12 mouse cellular contexts compared by ENCODE assay signal in genomic region chr7:98418031-98418805, GRCm38 (mm10). TPM values are rescaled to one million over a fixed set of nuclear protein-coding genes. Genes with fewer than 3 reads are reported as not detected.
DNase-seq lines count a peak whose midpoint lies in the region; ATAC-seq and TF ChIP-seq lines count a peak whose summit lies in the region.
"Had no signal": no experiment of that assay in that cellular context is flagged by ENCODE, and none has a peak within 500 bp of the region (broad histone marks: within the 10 kb centered on the region; RNA-seq: fewer than 3 reads in every experiment).

No protein-coding gene starts in this region.

- peak; percentile 87 for DNase-seq in heart, adult 11 months
- DNase-seq in heart, adult 9 months (ENCODE audit: low spot score in 2 of 2) = no peak
- no peak for DNase-seq in liver
- peak; percentile 27 to 48 for DNase-seq in layer of hippocampus, adult 8-10 months (ENCODE audit: low spot score in 2 of 2)
- DNase-seq in skeletal muscle tissue, adult 2 months (ENCODE audit: low read depth, low spot score) = peak; percentile 57
- no peak for DNase-seq in hindbrain, postnatal 0 days (ENCODE audit: low spot score)
- no peak for DNase-seq in testis, postnatal 14 days (ENCODE audit: low spot score)
- DNase-seq: cerebellum, adult 8-10 months had no signal

- no peak overlapping the region for H3K27ac ChIP-seq in liver, embryonic 16.5 days (ENCODE audit: low read length)
- no peak overlapping the region for H3K27ac ChIP-seq in hindbrain, postnatal 0 days
- H3K27ac ChIP-seq: forebrain, embryonic 13.5 days had no signal

- no peaks in the 10 kb centered on the region; the same call in 1 of the 2 replicates for H3K4me1 ChIP-seq in liver, embryonic 16.5 days (ENCODE audit: control insufficient read depth, low read depth, low read length)
- 0 out of 2 replicates have a peak, but pooled peaks cover 5% of the 10 kb centered on the region for H3K4me1 ChIP-seq in hindbrain, postnatal 0 days (ENCODE audit: insufficient read depth, low read length)

- H3K9ac ChIP-seq in liver, embryonic 16.5 days (ENCODE audit: low read depth, low read length) = no peak overlapping the region
- H3K9ac ChIP-seq in hindbrain, postnatal 0 days (replicated peaks; ENCODE audit: low read length) = no peak overlapping the region
- H3K9ac ChIP-seq: forebrain, embryonic 13.5 days had no signal

- TF ChIP-seq CTCF in hindbrain, postnatal 0 days (IDR thresholded peaks at IDR 0.05; ENCODE audit: low read depth) = no peak

- no peaks in the 10 kb centered on the region for H3K36me3 ChIP-seq in liver, embryonic 16.5 days (ENCODE audit: control insufficient read depth, insufficient read depth)
- no peaks in the 10 kb centered on the region for H3K36me3 ChIP-seq in hindbrain, postnatal 0 days (ENCODE audit: insufficient read depth, low read length)

- no peak overlapping the region for H3K4me2 ChIP-seq in liver, embryonic 16.5 days (ENCODE audit: low read depth, low read length)
- H3K4me2 ChIP-seq in hindbrain, postnatal 0 days (ENCODE audit: low read depth, low read length) = no peak overlapping the region
- H3K4me2 ChIP-seq: forebrain, embryonic 13.5 days had no signal

- no peaks in the 10 kb centered on the region for H3K9me3 ChIP-seq in liver, embryonic 16.5 days (replicated peaks; ENCODE audit: control insufficient read depth, low read length)
- no peaks in the 10 kb centered on the region for H3K9me3 ChIP-seq in hindbrain, postnatal 0 days (ENCODE audit: low read length)
- H3K9me3 ChIP-seq: forebrain, embryonic 13.5 days had no signal

- no peaks in the 10 kb centered on the region for H3K27me3 ChIP-seq in liver, embryonic 16.5 days (ENCODE audit: control insufficient read depth, insufficient read depth, low read depth, low read length)
- H3K27me3 ChIP-seq in hindbrain, postnatal 0 days (ENCODE audit: insufficient read depth, low read length) = no peaks in the 10 kb centered on the region
- H3K27me3 ChIP-seq: forebrain, embryonic 13.5 days had no signal

- H3K4me3 ChIP-seq in liver, embryonic 16.5 days (ENCODE audit: low read depth, low read length) = no peak overlapping the region
- no peak overlapping the region for H3K4me3 ChIP-seq in hindbrain, postnatal 0 days (ENCODE audit: low read length)
- H3K4me3 ChIP-seq: forebrain, embryonic 13.5 days had no signal

- 63% methylated on average over 17 of the region's 17 CpGs for WGBS in liver, embryonic 16.5 days (ENCODE audit: insufficient replicate concordance)
- WGBS in hindbrain, postnatal 0 days = 61% methylated on average over 17 of the region's 17 CpGs

- ATAC-seq in liver, embryonic 16.5 days (ENCODE audit: low read depth) = peak; percentile 58; the same call in 1 of the 2 replicates
- no peak for ATAC-seq in hindbrain, postnatal 0 days
- ATAC-seq: forebrain, embryonic 13.5 days had no signal

RNA-seq across cellular contexts. Expression of gene Gucy2d, which starts 22.0 kb away (rescaled TPM):
- polyA plus RNA-seq in liver, embryonic 16.5 days (2015; fragmentation: Nextera tagmentation; extraction: Ambion mirVana) = not detected in 2 replicates
- total RNA-seq in layer of hippocampus, adult 8-10 months (2022) = under 1 TPM in 1 of 4 experiments, not detected in 3; 0.17 TPM
- total RNA-seq in hindbrain, postnatal 0 days (2014; rRNA removed) = 0.18 TPM in 1 of 2 replicates, not detected in the other
- polyA plus RNA-seq in hindbrain, postnatal 0 days (2015; fragmentation: Nextera tagmentation; extraction: Ambion mirVana) = 0.18 and 0.20 TPM in 2 replicates
- total RNA-seq: monocyte, adult 5-6 weeks had no signal
- polyA plus RNA-seq: forebrain, embryonic 13.5 days; spleen, adult 2 months had no signal

RNA-seq across cellular contexts. Expression of gene Tsku, which starts 57.1 kb away (rescaled TPM):
- 1.9 and 2.4 TPM in 2 replicates for polyA plus RNA-seq in liver, embryonic 16.5 days (2015; fragmentation: Nextera tagmentation; extraction: Ambion mirVana)
- 1 to 10 TPM; 1.6 to 2.8 (median 2.3) TPM for total RNA-seq in layer of hippocampus, adult 8-10 months (2022)
- total RNA-seq in hindbrain, postnatal 0 days (2014; rRNA removed) = 37.6 and 48.8 TPM in 2 replicates
- 9.4 and 11.1 TPM in 2 replicates for polyA plus RNA-seq in hindbrain, postnatal 0 days (2015; fragmentation: Nextera tagmentation; extraction: Ambion mirVana)
- total RNA-seq: monocyte, adult 5-6 weeks had no signal

Comparison
In these comparisons a context has a peak if more than half of its experiments do, and no peak if none do; other contexts are left out.
1. DNase-seq: peak in heart, adult 11 months (single experiment), layer of hippocampus, adult 8-10 months (2 of 2) and skeletal muscle tissue, adult 2 months (single experiment); none in heart, adult 9 months (0 of 2), liver (single experiment), hindbrain, postnatal 0 days (single experiment) and testis, postnatal 14 days (single experiment).
2. RNA of gene Tsku, which starts 57.1 kb away (total RNA-seq): 37.6 to 48.8 TPM in hindbrain, postnatal 0 days; 1.6 to 2.8 TPM in layer of hippocampus, adult 8-10 months; every median in the first group is over 10 times any median in the second.